ENCODE assay signal across 1 mouse cellular context in genomic region chr2:106002835-106003739, GRCm38 (mm10).
TF ChIP-seq lines count a peak whose summit lies in the region.

Gene Dnajc24, minus strand, starts transcription at chr2:106003549.

TF ChIP-seq in CH12.LX, 34 proteins besides CTCF, POLR2A, EP300 and RAD21 (continued from another document):
- TF ChIP-seq MXI1 (IDR thresholded peaks at IDR 0.05; ENCODE audit: low read depth, low read length): peak; percentile 74; the same call in 1 of the 2 replicates
- no peak for TF ChIP-seq CHD2 (IDR thresholded peaks at IDR 0.05; ENCODE audit: low read length)
- no peak for TF ChIP-seq USF1 (IDR thresholded peaks at IDR 0.05; ENCODE audit: low read depth, low read length)
- TF ChIP-seq GABPA (IDR thresholded peaks at IDR 0.05; ENCODE audit: insufficient replicate concordance, low read depth, low read length): no peak; the same call in 1 of the 2 replicates
- TF ChIP-seq USF2 (conservative IDR thresholded peaks at IDR 0.05; ENCODE audit: low read depth, low read length): no peak
- no peak for TF ChIP-seq MAFK (IDR thresholded peaks at IDR 0.05; ENCODE audit: insufficient replicate concordance, low read length)
- no peak for TF ChIP-seq BHLHE40 (IDR thresholded peaks at IDR 0.05; ENCODE audit: low read depth, low read length)
- peak; percentile 72 for TF ChIP-seq IRF4 (IDR thresholded peaks at IDR 0.05; ENCODE audit: low read depth, low read length)
- TF ChIP-seq MYC (IDR thresholded peaks at IDR 0.05; ENCODE audit: low read depth, low read length): peak; percentile 21; the same call in 1 of the 2 replicates
- TF ChIP-seq JUND (conservative IDR thresholded peaks at IDR 0.05; ENCODE audit: low read depth, low read length): no peak
- TF ChIP-seq ETS1 (conservative IDR thresholded peaks at IDR 0.05; ENCODE audit: low read depth, low read length): no peak
- TF ChIP-seq KAT2A (IDR thresholded peaks at IDR 0.05; ENCODE audit: insufficient replicate concordance, low read length): peak; percentile 69; the same call in 1 of the 2 replicates
